Comparison of ENCODE assay signal across 7 mouse cellular contexts in the genomic region with DNA sequence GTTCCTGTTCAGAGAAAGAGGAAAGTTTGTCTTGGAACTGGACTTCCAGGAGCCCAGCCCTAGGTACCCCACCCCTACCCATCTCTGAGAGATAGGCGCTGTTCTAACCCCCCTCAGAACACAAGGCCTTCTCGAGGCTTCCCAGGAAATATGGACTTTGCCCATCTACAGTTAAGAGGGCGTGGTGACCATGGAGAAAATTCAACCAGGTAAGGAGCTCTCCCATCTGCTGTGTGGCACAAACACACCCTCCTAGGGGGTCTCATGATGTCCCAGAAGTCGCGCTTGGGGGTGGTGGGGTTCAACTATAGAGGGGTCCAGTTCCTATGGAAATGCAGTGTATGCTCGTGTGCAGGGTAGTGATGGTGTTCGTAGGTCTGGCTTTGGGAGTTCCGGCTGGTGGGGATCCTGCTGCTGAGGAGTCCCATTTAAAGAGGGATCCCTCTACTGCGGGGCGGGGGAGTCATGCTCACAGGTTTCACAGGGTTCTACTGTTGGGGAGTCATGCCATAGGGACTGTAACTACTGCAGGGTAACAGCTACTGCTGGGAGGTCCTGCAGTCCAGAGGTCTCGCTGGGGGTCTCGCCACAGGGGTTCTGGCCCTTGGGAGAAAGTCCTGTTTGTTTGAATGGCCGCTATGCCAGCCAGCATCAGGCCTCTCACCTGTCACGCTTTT. TPM values are rescaled to one million over a fixed set of nuclear protein-coding genes. Genes with fewer than 3 reads are reported as not detected.
DNase-seq lines count a peak whose midpoint lies in the region; ATAC-seq lines count a peak whose summit lies in the region.

No protein-coding gene starts in this region.

- peaks cover 43% of the 10 kb centered on the region for H3K27me3 ChIP-seq in hindbrain, embryonic 13.5 days
- no peaks in the 10 kb centered on the region; the same call in 1 of the 2 replicates for H3K27me3 ChIP-seq in liver, embryonic 13.5 days

- H3K9me3 ChIP-seq in hindbrain, embryonic 13.5 days, result no peaks in the 10 kb centered on the region
- no peaks in the 10 kb centered on the region for H3K9me3 ChIP-seq in liver, embryonic 13.5 days (replicated peaks)

- peak overlapping the region; percentile 78 for H3K4me3 ChIP-seq in hindbrain, embryonic 13.5 days
- peak overlapping the region; percentile 91 for H3K4me3 ChIP-seq in liver, embryonic 13.5 days (replicated peaks)

- H3K4me2 ChIP-seq in hindbrain, embryonic 13.5 days, result peak overlapping the region; percentile 87
- H3K4me2 ChIP-seq in liver, embryonic 13.5 days, result peak overlapping the region; percentile 97

- WGBS in hindbrain, embryonic 13.5 days, result 27% methylated on average over 14 of the region's 14 CpGs
- WGBS in liver, embryonic 13.5 days (ENCODE audit: insufficient replicate concordance), result 31% methylated on average over 14 of the region's 14 CpGs

- DNase-seq in thymus, postnatal 4 days, result peak; percentile 10
- DNase-seq in thymus, postnatal 14 days, result no peak
- DNase-seq in liver, embryonic 13.5 days, result no peak
- DNase-seq in left cerebral cortex, adult 8-10 months (ENCODE audit: low spot score in 2 of 2), result no peak
- DNase-seq in retina, postnatal 1 day, result no peak
- no peak for DNase-seq in frontal cortex, postnatal 14 days (ENCODE audit: low spot score in 2 of 2)

- H3K36me3 ChIP-seq in hindbrain, embryonic 13.5 days, result no peaks in the 10 kb centered on the region
- peaks cover 9% of the 10 kb centered on the region; the same call in 1 of the 2 replicates for H3K36me3 ChIP-seq in liver, embryonic 13.5 days

- ATAC-seq in hindbrain, embryonic 13.5 days (ENCODE audit: low FRiP score), result no peak
- ATAC-seq in liver, embryonic 13.5 days (ENCODE audit: low read depth), result no peak

- no peak overlapping the region for H3K9ac ChIP-seq in hindbrain, embryonic 13.5 days
- peak overlapping the region; percentile 92 for H3K9ac ChIP-seq in liver, embryonic 13.5 days

- peaks cover 17% of the 10 kb centered on the region for H3K4me1 ChIP-seq in hindbrain, embryonic 13.5 days (replicated peaks)
- peaks cover 68% of the 10 kb centered on the region for H3K4me1 ChIP-seq in liver, embryonic 13.5 days (replicated peaks)

- no peak overlapping the region for H3K27ac ChIP-seq in hindbrain, embryonic 13.5 days
- H3K27ac ChIP-seq in liver, embryonic 13.5 days, result peak overlapping the region; percentile 59

RNA-seq across cellular contexts. Expression of gene Grtp1, which starts 0.9 kb away (rescaled TPM):
- polyA plus RNA-seq in hindbrain, embryonic 13.5 days (2015; fragmentation: Nextera tagmentation; extraction: Ambion mirVana), result 11.4 and 13.3 TPM in 2 replicates
- 11.5 and 13.1 TPM in 2 replicates for polyA plus RNA-seq in liver, embryonic 13.5 days (2015; fragmentation: Nextera tagmentation; extraction: Ambion mirVana)
- 1 to 10 TPM; 5.1 to 7.4 (median 5.7) TPM for total RNA-seq in left cerebral cortex, adult 8-10 months (2022)

RNA-seq across cellular contexts. Expression of gene Lamp1, which starts 40.6 kb away (rescaled TPM):
- polyA plus RNA-seq in hindbrain, embryonic 13.5 days (2015; fragmentation: Nextera tagmentation; extraction: Ambion mirVana), result 272 and 273 TPM in 2 replicates
- 179 and 196 TPM in 2 replicates for polyA plus RNA-seq in liver, embryonic 13.5 days (2015; fragmentation: Nextera tagmentation; extraction: Ambion mirVana)
- 100 to 1,000 TPM; 296 to 343 (median 307) TPM for total RNA-seq in left cerebral cortex, adult 8-10 months (2022)

RNA-seq across cellular contexts. Expression of gene Adprhl1, which starts 54.4 kb away (rescaled TPM):
- 0.81 and 1.3 TPM in 2 replicates for polyA plus RNA-seq in hindbrain, embryonic 13.5 days (2015; fragmentation: Nextera tagmentation; extraction: Ambion mirVana)
- polyA plus RNA-seq in liver, embryonic 13.5 days (2015; fragmentation: Nextera tagmentation; extraction: Ambion mirVana), result 0.07 and 0.57 TPM in 2 replicates
- 1 to 10 TPM; 1.4 to 2.3 (median 1.7) TPM for total RNA-seq in left cerebral cortex, adult 8-10 months (2022)
